Mouse (Mus musculus) splenic B cell, adult 2 months (primary cell): ENCODE results near the gene Susd1.

ENCODE experiments used
- DNase-seq: peaks from one replicate; pipeline ENCODE4 v3.0.0-alpha.2; 2011; ENCODE audit warnings: low read depth, low spot score
- H3K27me3 ChIP-seq: 2 replicates; pipeline ENCODE4 v1.6.1; 2012; ENCODE audit warnings: mild to moderate bottlenecking, low read length, moderate library complexity, mixed read lengths; ENCODE audit not compliant: control insufficient read depth, poor library complexity, insufficient read depth, severe bottlenecking
- H3K36me3 ChIP-seq: 2 replicates; pipeline ENCODE4 v1.6.1; 2012; ENCODE audit warnings: mild to moderate bottlenecking, low read length, moderate library complexity, mixed read lengths; ENCODE audit not compliant: control insufficient read depth, poor library complexity, insufficient read depth, severe bottlenecking

Susd1 gene

DNA sequence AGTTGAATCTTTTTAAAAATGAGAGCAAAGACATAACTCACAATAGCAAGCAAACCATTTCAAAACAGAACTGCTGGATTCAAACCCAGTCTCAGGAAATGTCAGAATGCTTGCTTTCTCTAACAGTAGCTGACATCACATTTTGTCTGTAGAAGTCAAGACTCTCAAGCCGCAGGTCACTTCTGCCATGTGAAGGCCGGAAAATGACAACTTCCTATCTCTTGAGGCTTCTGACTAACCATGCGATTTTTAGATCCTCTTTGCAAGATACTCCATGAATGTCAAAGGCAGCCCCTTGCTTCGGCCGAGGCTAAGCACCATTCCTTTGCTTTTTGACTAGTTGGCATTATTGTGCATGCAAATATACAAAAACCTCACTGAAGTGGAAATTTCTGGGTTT, 172.8 kb downstream of the Susd1 start:
- DNase-seq = peak; percentile 82
- Histone ChIP-seq H3K36me3 (no peaks in the 10 kb centered on the region), H3K27me3 (no peaks in the 10 kb centered on the region)

- Histone ChIP-seq H3K36me3 (no peaks in the 10 kb centered on the region), H3K27me3 (no peaks in the 10 kb centered on the region)
- DNase-seq = peak; percentile 64
Measured at GRCm38 (mm10) chr4:59265182-59265581, 173.3 kb downstream of the Susd1 start.
